Mouse (Mus musculus) forebrain, embryonic 14.5 days (tissue): ENCODE data around the gene Tor4a. TPM values are rescaled to one million over a fixed set of nuclear protein-coding genes. Genes with fewer than 3 reads are reported as not detected.

Experiments used
- ATAC-seq: fragments of 200-750 bp; cut with Nextera tagmentation; 2 replicates; pipeline ENCODE4 v1.8.0; 2017; ENCODE audit warnings: mild to moderate bottlenecking, moderate library complexity
- DNase-seq: peaks from one replicate; pipeline ENCODE4 v3.0.0-alpha.2; 2015; ENCODE audit warnings: low spot score
- H3K27ac ChIP-seq: fragments of 300-500 bp; sonication (generic); 2 replicates; pipeline ENCODE4 v1.5.1; 2014; ENCODE audit warnings: low read depth, mild to moderate bottlenecking, control low read depth, low read length, moderate library complexity
- H3K27me3 ChIP-seq: fragments of 300-500 bp; sonication (generic); replicated peaks from 2 replicates; pipeline ENCODE4 v1.6.1; 2014; ENCODE audit warnings: low read length, control low read depth, mixed read lengths; ENCODE audit not compliant: control insufficient read depth, insufficient read depth
- H3K36me3 ChIP-seq: fragments of 300-500 bp; sonication (generic); 2 replicates; pipeline ENCODE4 v1.6.1; 2014; ENCODE audit warnings: low read length, control low read depth; ENCODE audit not compliant: control insufficient read depth, insufficient read depth
- H3K4me1 ChIP-seq: fragments of 300-500 bp; sonication (generic); 2 replicates; pipeline ENCODE4 v1.6.1; 2014; ENCODE audit warnings: antibody characterized with exemption, low read length, control low read depth; ENCODE audit not compliant: control insufficient read depth, insufficient read depth
- H3K4me2 ChIP-seq: fragments of 300-500 bp; sonication (generic); 2 replicates; pipeline ENCODE4 v1.6.1; 2014; ENCODE audit warnings: mild to moderate bottlenecking, control low read depth, low read length
- H3K4me3 ChIP-seq: fragments of 300-500 bp; sonication (generic); 2 replicates; pipeline ENCODE4 v1.5.1; 2014; ENCODE audit warnings: low read depth, low read length, control low read depth
- H3K9ac ChIP-seq: fragments of 300-500 bp; sonication (generic); 2 replicates; pipeline ENCODE4 v1.6.1; 2014; ENCODE audit warnings: mild to moderate bottlenecking, low read length, control low read depth, moderate library complexity
- H3K9me3 ChIP-seq: fragments of 300-500 bp; sonication (generic); replicated peaks from 2 replicates; pipeline ENCODE4 v1.6.1; 2016; ENCODE audit warnings: low read length, control low read depth, mixed read lengths; ENCODE audit not compliant: control insufficient read depth
- WGBS: fragments of 180-500 bp; shearing (Covaris S2); extraction: QIAGEN DNeasy Blood & Tissue Kit; methylation state at CpG from one replicate; pipeline ENCODE4 v1.1.7; 2014; 5-methylcytosine and 5-hydroxymethylcytosine counted together
- polyA plus RNA-seq: library from polyadenylated mRNA; unstranded; fragments of >200 nt; fragmentation: Nextera tagmentation; extraction: Ambion mirVana; gene quantifications from 2 replicates; pipeline ENCODE4 v1.2.1, GENCODE M21; 2014

The Tor4a gene
- polyA plus RNA-seq, 1 experiment from 2014 or later = 0.97 TPM

DNA sequence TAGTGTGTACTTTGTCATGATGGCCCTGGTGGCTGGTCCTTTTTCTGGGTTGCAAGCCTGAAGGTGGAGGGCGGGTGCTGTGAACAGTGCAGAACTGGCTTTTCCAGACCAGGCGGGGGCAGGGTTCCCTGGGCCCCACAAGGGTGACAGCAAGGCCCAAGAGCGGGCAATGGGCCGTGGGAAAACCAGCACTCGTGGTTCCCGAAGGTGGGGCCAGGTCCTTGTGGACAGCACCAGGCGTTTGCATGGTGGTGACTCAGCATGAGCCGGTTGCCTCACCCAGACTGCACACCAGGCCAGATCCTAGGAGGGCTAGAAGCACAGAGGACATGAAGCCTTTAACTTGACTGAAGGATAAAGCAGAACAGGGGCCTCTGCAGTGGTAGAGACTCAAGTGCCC, 24.1 kb downstream of the Tor4a start:
- Histone ChIP-seq H3K27ac (no peak overlapping the region), H3K9me3 (no peaks in the 10 kb centered on the region), H3K4me3 (no peak overlapping the region), H3K36me3 (no peaks in the 10 kb centered on the region), H3K27me3 (no peaks in the 10 kb centered on the region), H3K4me2 (no peak overlapping the region), H3K4me1 (peaks cover 38% of the 10 kb centered on the region), H3K9ac (no peak overlapping the region)
- 76% methylated on average over 8 of the region's 8 CpGs for WGBS
- ATAC-seq (no peak), DNase-seq (no peak)

DNA sequence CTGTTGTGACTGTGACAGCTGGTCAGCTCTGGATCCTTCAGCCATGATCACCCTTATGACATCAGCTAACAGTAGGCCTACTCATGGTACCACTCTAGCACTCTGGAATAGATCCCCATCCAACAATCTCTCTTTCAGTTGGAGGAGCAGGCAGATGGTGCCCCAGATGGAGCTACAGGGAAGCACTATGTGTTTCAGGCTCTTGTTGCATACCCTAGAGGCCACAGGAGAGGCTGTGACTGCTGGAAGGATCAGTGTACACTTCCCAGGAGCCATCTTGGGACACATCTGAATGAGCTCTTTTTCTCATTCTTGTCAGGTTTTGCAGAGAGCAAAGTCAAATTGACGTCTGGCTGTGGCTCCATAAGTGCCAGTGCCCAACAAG, 24.9 kb downstream of the Tor4a start:
- ATAC-seq = no peak
- Histone ChIP-seq H3K4me2 (no peak overlapping the region), H3K4me1 (peaks cover 33% of the 10 kb centered on the region), H3K9ac (no peak overlapping the region), H3K9me3 (no peaks in the 10 kb centered on the region), H3K36me3 (no peaks in the 10 kb centered on the region), H3K27me3 (no peaks in the 10 kb centered on the region), H3K27ac (0 out of 2 replicates have a peak overlapping the region, but pooled peaks have one; percentile 4), H3K4me3 (no peak overlapping the region)
- no peak for DNase-seq
- WGBS = 55% methylated on average over 1 of the region's 1 CpGs

DNA sequence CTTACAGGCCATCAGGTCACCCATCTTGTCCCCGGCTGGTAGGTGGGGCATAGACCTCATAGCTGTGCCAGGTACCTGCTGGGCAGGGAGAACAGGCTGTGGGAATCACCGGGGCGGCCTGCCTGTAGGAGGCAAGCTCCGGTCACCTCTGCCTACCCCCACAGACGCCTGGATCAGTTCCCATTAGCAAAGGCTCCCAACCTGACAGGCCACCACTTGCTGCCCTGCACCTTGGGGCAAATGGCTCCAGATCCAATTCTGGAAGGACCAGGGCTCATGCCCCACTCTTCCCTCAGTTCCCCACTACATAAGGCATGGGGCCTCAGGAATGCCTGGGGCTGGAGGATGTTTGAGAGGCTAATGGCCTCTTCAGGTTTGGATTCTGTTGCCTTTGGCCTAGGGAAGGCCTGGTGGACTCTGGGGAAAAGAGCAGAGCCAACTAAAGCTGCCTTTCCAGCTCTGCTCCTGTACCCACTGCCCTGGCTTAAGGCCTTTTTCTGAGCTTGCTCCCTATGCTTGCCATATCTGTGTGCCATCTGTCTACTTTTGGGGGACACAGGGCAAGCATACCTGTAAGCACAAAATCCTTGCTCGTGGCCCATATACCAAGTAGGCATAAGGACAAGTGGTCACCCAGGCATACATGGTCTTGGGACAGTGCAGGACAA, 25.5 kb downstream of the Tor4a start:
- no peaks in the 10 kb centered on the region for H3K27me3 ChIP-seq
- DNase-seq = no peak
- no peak overlapping the region for H3K9ac ChIP-seq
- no peak overlapping the region; the same call in 1 of the 2 replicates for H3K27ac ChIP-seq
- no peaks in the 10 kb centered on the region for H3K9me3 ChIP-seq
- H3K4me2 ChIP-seq = no peak overlapping the region
- H3K4me3 ChIP-seq = no peak overlapping the region
- 79% methylated on average over 6 of the region's 6 CpGs for WGBS
- no peaks in the 10 kb centered on the region for H3K36me3 ChIP-seq
- ATAC-seq = no peak
- H3K4me1 ChIP-seq = peaks cover 28% of the 10 kb centered on the region

DNA sequence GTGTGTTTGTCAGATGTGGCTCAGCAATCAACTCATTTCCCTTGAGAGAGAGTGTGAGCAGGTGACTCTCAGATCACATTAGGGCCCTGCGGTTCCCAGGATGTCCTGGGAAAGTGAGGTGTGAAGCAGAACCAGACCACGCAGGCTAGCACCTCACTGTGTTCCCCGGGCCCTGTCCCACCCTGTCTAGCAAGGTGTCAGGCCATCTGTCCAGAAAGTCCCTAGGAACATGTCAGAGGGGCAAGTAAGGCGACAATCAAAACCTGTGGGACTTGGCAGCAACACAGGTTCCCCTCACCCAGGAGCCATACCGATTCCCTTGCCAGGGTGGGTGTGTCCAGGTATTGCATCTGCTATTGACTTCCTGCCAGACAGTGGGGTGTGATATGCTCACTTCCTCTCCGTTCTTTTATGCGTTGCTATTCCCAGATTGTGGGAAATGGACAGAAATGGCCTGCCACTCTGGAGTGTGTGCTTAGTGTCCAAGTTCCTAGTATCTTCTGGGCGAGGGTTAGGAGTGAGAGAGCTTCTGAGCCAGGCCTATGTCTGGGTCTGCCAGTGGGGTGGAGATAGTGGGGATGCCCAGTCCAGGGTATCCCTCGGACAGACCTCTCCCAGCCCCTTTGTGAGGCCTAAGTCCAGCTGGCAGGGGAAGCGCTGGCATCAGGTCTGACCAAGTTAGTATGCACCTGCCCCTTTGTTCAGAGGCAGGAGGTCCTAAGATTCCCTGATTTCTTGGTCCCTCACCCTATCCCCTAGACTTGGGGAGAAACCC, 26.2 kb downstream of the Tor4a start:
- ATAC-seq = no peak
- Histone ChIP-seq H3K4me2 (no peak overlapping the region), H3K27ac (peak overlapping the region; percentile 52; the same call in 1 of the 2 replicates), H3K27me3 (no peaks in the 10 kb centered on the region), H3K9ac (no peak overlapping the region), H3K4me3 (no peak overlapping the region), H3K36me3 (no peaks in the 10 kb centered on the region), H3K9me3 (no peaks in the 10 kb centered on the region), H3K4me1 (peaks cover 23% of the 10 kb centered on the region)
- DNase-seq = peak; percentile 51
- WGBS = 61% methylated on average over 10 of the region's 10 CpGs

DNA sequence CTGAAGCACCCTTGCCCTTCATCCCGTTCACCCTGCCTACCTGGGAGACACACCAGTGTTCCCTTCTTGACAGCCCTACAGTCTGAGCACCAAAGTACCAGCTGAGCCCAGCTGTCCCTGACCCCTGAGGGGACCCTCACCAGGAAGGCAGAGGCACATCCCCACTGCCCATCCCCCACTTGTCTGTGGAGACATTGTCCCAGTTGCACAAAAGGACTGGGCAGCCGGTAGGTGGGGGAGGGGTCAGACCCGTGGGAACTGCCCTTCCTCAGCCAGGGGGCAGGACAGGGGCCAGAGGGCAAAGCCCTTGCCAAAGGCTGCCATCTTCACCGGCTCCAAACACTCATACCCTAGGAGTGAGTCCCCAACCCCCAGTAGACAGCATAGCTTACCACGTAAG, 26.9 kb downstream of the Tor4a start:
- no peaks in the 10 kb centered on the region for H3K27me3 ChIP-seq
- DNase-seq (no peak), ATAC-seq (no peak)
- H3K27ac ChIP-seq = peak overlapping the region; percentile 52; the same call in 1 of the 2 replicates
- no peak overlapping the region for H3K4me3 ChIP-seq
- H3K9ac ChIP-seq = no peak overlapping the region
- H3K4me2 ChIP-seq = no peak overlapping the region
- no peaks in the 10 kb centered on the region for H3K9me3 ChIP-seq
- peaks cover 23% of the 10 kb centered on the region for H3K4me1 ChIP-seq
- no peaks in the 10 kb centered on the region for H3K36me3 ChIP-seq
- 18% methylated on average over 5 of the region's 5 CpGs for WGBS

DNA sequence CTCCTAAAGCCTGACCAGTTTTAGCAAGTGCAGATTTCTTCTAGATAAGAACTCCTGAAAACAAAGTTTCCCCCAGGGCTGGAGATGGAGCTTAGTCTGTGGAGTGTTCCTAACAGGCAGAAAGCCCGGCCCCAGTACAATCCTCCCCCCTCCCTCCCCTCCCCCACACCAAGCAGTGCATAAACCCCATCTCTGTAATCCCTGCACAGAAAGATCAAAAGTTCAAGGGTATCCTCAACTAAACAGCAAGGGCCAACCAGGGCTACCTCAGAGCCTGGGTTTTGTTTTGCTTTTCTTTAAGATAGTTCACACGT, 28.1 kb downstream of the Tor4a start:
- Histone ChIP-seq H3K27ac (peak overlapping the region; percentile 83), H3K4me3 (peak overlapping the region; percentile 44), H3K4me1 (peaks cover 28% of the 10 kb centered on the region), H3K9ac (peak overlapping the region; percentile 72), H3K9me3 (no peaks in the 10 kb centered on the region), H3K27me3 (no peaks in the 10 kb centered on the region), H3K36me3 (no peaks in the 10 kb centered on the region), H3K4me2 (peak overlapping the region; percentile 91)
- 2% methylated on average over 2 of the region's 2 CpGs for WGBS
- no peak for DNase-seq
- no peak for ATAC-seq

DNA sequence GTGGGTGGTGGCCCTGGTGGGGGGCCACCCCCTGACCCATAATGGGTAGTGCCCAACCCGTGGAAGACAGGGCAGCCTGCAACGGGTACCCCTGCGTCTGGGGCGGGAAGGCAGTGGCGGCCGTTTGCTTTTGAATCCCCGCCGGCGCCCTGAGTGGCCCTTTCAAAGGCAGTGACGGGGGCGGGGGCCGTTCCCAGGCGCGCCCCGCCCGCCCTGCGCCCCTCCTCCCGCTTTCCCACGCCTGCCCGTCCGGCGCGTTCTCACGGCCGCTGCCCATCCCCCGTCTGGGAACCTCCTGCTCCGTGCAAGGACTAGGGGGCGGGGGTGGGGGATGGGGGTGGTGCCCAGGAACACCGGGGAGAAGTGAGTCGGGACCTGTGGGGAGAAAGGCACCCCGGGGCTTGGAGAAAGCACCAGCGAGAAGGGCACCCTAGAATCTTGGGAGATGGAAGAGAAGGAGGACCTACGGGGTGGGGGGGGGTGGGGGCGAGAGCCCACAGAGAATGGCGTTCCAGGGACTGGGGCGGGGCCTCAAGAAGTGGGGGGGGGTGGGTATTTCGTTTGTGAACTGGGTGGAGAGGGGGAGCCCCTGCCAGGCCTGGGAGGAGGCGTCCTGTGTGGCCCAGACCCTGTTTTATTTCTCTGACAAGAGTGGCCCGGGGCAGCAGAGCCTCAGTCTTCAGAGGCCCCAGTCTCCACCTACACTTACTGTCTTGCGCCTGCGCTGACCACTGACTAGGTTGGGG, 28.6 kb downstream of the Tor4a start:
- H3K4me1 ChIP-seq = peaks cover 33% of the 10 kb centered on the region
- H3K27me3 ChIP-seq = no peaks in the 10 kb centered on the region
- H3K4me3 ChIP-seq = peak overlapping the region; percentile 44
- ATAC-seq (peak; percentile 80), DNase-seq (peak; percentile 83)
- WGBS = 1% methylated on average over 40 of the region's 41 CpGs
- H3K36me3 ChIP-seq = no peaks in the 10 kb centered on the region
- peak overlapping the region; percentile 91 for H3K4me2 ChIP-seq
- H3K9me3 ChIP-seq = no peaks in the 10 kb centered on the region
- peak overlapping the region; percentile 83 for H3K27ac ChIP-seq
- H3K9ac ChIP-seq = peak overlapping the region; percentile 72

DNA sequence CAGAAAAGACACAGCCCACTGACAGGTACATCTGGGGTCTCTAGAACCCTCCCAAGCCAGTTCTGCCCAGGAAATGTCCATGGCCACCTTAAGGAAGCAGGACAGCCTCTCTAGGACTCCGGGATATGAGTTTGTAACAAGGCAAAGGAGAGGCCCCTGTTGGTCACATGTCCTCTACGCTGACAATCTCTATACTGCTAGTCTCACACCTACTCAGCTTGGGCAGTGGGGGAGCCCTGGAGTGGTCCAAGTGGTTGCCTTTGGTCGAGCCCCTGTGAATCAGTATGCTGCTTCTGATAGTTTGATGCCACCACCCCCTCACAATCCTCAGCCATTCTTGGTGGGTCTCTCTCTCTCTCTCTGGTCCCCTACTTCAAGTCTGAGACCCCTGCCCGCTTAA, 29.2 kb downstream of the Tor4a start:
- Histone ChIP-seq H3K4me1 (peaks cover 33% of the 10 kb centered on the region), H3K4me2 (peak overlapping the region; percentile 91), H3K36me3 (no peaks in the 10 kb centered on the region), H3K4me3 (peak overlapping the region; percentile 44), H3K9ac (peak overlapping the region; percentile 72), H3K27ac (peak overlapping the region; percentile 83), H3K27me3 (no peaks in the 10 kb centered on the region), H3K9me3 (no peaks in the 10 kb centered on the region)
- 9% methylated on average over 4 of the region's 4 CpGs for WGBS
- peak; percentile 18; the same call in 1 of the 2 replicates for ATAC-seq
- no peak for DNase-seq
